Mouse (Mus musculus) lung, embryonic 14.5 days (tissue): ENCODE data around the gene Slc12a8. TPM values are rescaled to one million over a fixed set of nuclear protein-coding genes. Genes with fewer than 3 reads are reported as not detected.

Experiments
- ATAC-seq: fragments of 200-750 bp; cut with Nextera tagmentation; 2 replicates; pipeline ENCODE4 v1.8.0; 2017; ENCODE audit warnings: mild to moderate bottlenecking, moderate TSS enrichment, moderate library complexity; ENCODE audit not compliant: insufficient read depth
- DNase-seq: peaks from one replicate; pipeline ENCODE4 v3.0.0-alpha.2; 2015
- H3K27ac ChIP-seq: fragments of 300-500 bp; sonication (generic); 2 replicates; pipeline ENCODE4 v1.5.1; 2014; ENCODE audit warnings: low read depth, mild to moderate bottlenecking, moderate library complexity
- H3K27me3 ChIP-seq: fragments of 300-500 bp; sonication (generic); 2 replicates; pipeline ENCODE4 v1.6.1; 2014; ENCODE audit warnings: low read length, control low read depth; ENCODE audit not compliant: insufficient read depth
- H3K36me3 ChIP-seq: fragments of 300-500 bp; sonication (generic); 2 replicates; pipeline ENCODE4 v1.6.1; 2014; ENCODE audit warnings: control low read depth; ENCODE audit not compliant: insufficient read depth
- H3K4me1 ChIP-seq: fragments of 300-500 bp; sonication (generic); 2 replicates; pipeline ENCODE4 v1.6.1; 2014; ENCODE audit warnings: antibody characterized with exemption, control low read depth; ENCODE audit not compliant: insufficient read depth
- H3K4me2 ChIP-seq: fragments of 300-500 bp; sonication (generic); 2 replicates; pipeline ENCODE4 v1.6.1; 2014; ENCODE audit warnings: mild to moderate bottlenecking
- H3K4me3 ChIP-seq: fragments of 300-500 bp; sonication (generic); 2 replicates; pipeline ENCODE4 v1.5.1; 2014; ENCODE audit warnings: low read depth, low read length
- H3K9ac ChIP-seq: fragments of 300-500 bp; sonication (generic); 2 replicates; pipeline ENCODE4 v1.6.1; 2014
- H3K9me3 ChIP-seq: fragments of 300-500 bp; sonication (generic); 2 replicates; pipeline ENCODE4 v1.6.1; 2016; ENCODE audit warnings: low read depth, low read length, control low read depth
- CTCF ChIP-seq: IDR thresholded peaks from 2 replicates; pipeline ENCODE4 v1.5.1; 2016; ENCODE audit warnings: antibody characterized with exemption, low read depth
- WGBS: fragments of 180-500 bp; shearing (Covaris S2); extraction: QIAGEN DNeasy Blood & Tissue Kit; methylation state at CpG from one replicate; pipeline ENCODE4 v1.1.7; 2014; 5-methylcytosine and 5-hydroxymethylcytosine counted together
- polyA plus RNA-seq: library from polyadenylated mRNA; unstranded; fragments of >200 nt; fragmentation: Nextera tagmentation; extraction: Ambion mirVana; gene quantifications from 2 replicates; pipeline ENCODE4 v1.2.1, GENCODE M21; 2014

The Slc12a8 gene
- polyA plus RNA-seq, 1 experiment from 2014 or later, result 1.1 TPM

- ATAC-seq (no peak), DNase-seq (no peak)
- H3K36me3 ChIP-seq, result no peaks in the 10 kb centered on the region
- H3K4me3 ChIP-seq, result no peak overlapping the region
- no peak overlapping the region for H3K4me2 ChIP-seq
- H3K27ac ChIP-seq, result no peak overlapping the region
- H3K9me3 ChIP-seq, result no peaks in the 10 kb centered on the region
- WGBS, result 72% methylated on average over 10 of the region's 10 CpGs
- H3K27me3 ChIP-seq, result no peaks in the 10 kb centered on the region
- H3K4me1 ChIP-seq, result peaks cover 4% of the 10 kb centered on the region; the same call in 1 of the 2 replicates
- no peak overlapping the region for H3K9ac ChIP-seq
- TF ChIP-seq CTCF, result no peak
Measured at GRCm38 (mm10) chr16:33591390-33592067, 74.4 kb downstream of the Slc12a8 start.

- ATAC-seq, result no peak
- DNase-seq, result no peak
- no peaks in the 10 kb centered on the region for H3K27me3 ChIP-seq
- 87% methylated on average over 5 of the region's 5 CpGs for WGBS
- H3K4me1 ChIP-seq, result peaks cover 4% of the 10 kb centered on the region; the same call in 1 of the 2 replicates
- no peak overlapping the region for H3K4me3 ChIP-seq
- no peak for TF ChIP-seq CTCF
- no peaks in the 10 kb centered on the region for H3K36me3 ChIP-seq
- H3K27ac ChIP-seq, result no peak overlapping the region
- no peak overlapping the region for H3K4me2 ChIP-seq
- H3K9me3 ChIP-seq, result no peaks in the 10 kb centered on the region
- H3K9ac ChIP-seq, result no peak overlapping the region
Measured at GRCm38 (mm10) chr16:33592286-33592685, 75.2 kb downstream of the Slc12a8 start.

GRCm38 (mm10) chr16:33593467-33593866 is 76.3 kb downstream of the Slc12a8 start:
- 72% methylated on average over 7 of the region's 7 CpGs for WGBS
- no peak overlapping the region for H3K27ac ChIP-seq
- TF ChIP-seq CTCF, result no peak

GRCm38 (mm10) chr16:33594037-33594771 is 77.1 kb downstream of the Slc12a8 start:
- Histone ChIP-seq H3K9me3 (no peaks in the 10 kb centered on the region), H3K9ac (no peak overlapping the region), H3K4me1 (no peaks in the 10 kb centered on the region; the same call in 1 of the 2 replicates), H3K4me3 (no peak overlapping the region), H3K27me3 (no peaks in the 10 kb centered on the region), H3K36me3 (no peaks in the 10 kb centered on the region), H3K4me2 (no peak overlapping the region), H3K27ac (no peak overlapping the region)
- DNase-seq (no peak), ATAC-seq (peak; percentile 44; the same call in 1 of the 2 replicates)
- no peak for TF ChIP-seq CTCF
- WGBS, result 52% methylated on average over 7 of the region's 7 CpGs

More at GRCm38 (mm10) chr16:33593467-33593866, 76.3 kb downstream of the Slc12a8 start:
- DNase-seq, result no peak
- Histone ChIP-seq H3K4me2 (no peak overlapping the region), H3K4me1 (no peaks in the 10 kb centered on the region; the same call in 1 of the 2 replicates), H3K9ac (no peak overlapping the region), H3K4me3 (no peak overlapping the region), H3K27me3 (no peaks in the 10 kb centered on the region), H3K36me3 (no peaks in the 10 kb centered on the region), H3K9me3 (no peaks in the 10 kb centered on the region)
- ATAC-seq, result no peak

- no peak overlapping the region for H3K4me2 ChIP-seq
- WGBS, result 88% methylated on average over 6 of the region's 6 CpGs
- H3K36me3 ChIP-seq, result no peaks in the 10 kb centered on the region
- no peak for DNase-seq
- TF ChIP-seq CTCF, result no peak
- H3K9ac ChIP-seq, result no peak overlapping the region
- no peak overlapping the region for H3K4me3 ChIP-seq
- no peaks in the 10 kb centered on the region for H3K9me3 ChIP-seq
- no peaks in the 10 kb centered on the region for H3K27me3 ChIP-seq
- H3K4me1 ChIP-seq, result no peaks in the 10 kb centered on the region; the same call in 1 of the 2 replicates
- ATAC-seq, result no peak
- H3K27ac ChIP-seq, result no peak overlapping the region
Measured at GRCm38 (mm10) chr16:33595235-33595769, 78.2 kb downstream of the Slc12a8 start.

GRCm38 (mm10) chr16:33596213-33596612 is 79.1 kb downstream of the Slc12a8 start:
- Histone ChIP-seq H3K27ac (no peak overlapping the region), H3K4me3 (no peak overlapping the region), H3K27me3 (no peaks in the 10 kb centered on the region), H3K9me3 (no peaks in the 10 kb centered on the region), H3K36me3 (no peaks in the 10 kb centered on the region), H3K9ac (no peak overlapping the region), H3K4me2 (no peak overlapping the region), H3K4me1 (no peaks in the 10 kb centered on the region; the same call in 1 of the 2 replicates)
- no peak for DNase-seq
- 86% methylated on average over 4 of the region's 4 CpGs for WGBS
- ATAC-seq, result no peak
- no peak for TF ChIP-seq CTCF

- H3K4me3 ChIP-seq, result no peak overlapping the region
- peak; percentile 61 for DNase-seq
- H3K27me3 ChIP-seq, result no peaks in the 10 kb centered on the region
- H3K9me3 ChIP-seq, result no peaks in the 10 kb centered on the region
- no peak overlapping the region for H3K4me2 ChIP-seq
- no peaks in the 10 kb centered on the region for H3K4me1 ChIP-seq
- 15% methylated on average over 5 of the region's 5 CpGs for WGBS
- no peak for ATAC-seq
- no peaks in the 10 kb centered on the region for H3K36me3 ChIP-seq
- no peak overlapping the region for H3K9ac ChIP-seq
- peak; percentile 56 for TF ChIP-seq CTCF
- H3K27ac ChIP-seq, result no peak overlapping the region
Measured at GRCm38 (mm10) chr16:33600216-33600615, 83.1 kb downstream of the Slc12a8 start.
